Mouse (Mus musculus) urinary bladder, postnatal 10 days (tissue): ENCODE results near the gene Brsk1.

ENCODE experiments used
- DNase-seq: peaks from one replicate; pipeline ENCODE4 v3.0.0; 2022; ENCODE audit warnings: low spot score

The Brsk1 gene

GRCm38 (mm10) chr7:4669156-4669555 is 21.2 kb upstream of the Brsk1 start:
- DNase-seq: no peak

DNA sequence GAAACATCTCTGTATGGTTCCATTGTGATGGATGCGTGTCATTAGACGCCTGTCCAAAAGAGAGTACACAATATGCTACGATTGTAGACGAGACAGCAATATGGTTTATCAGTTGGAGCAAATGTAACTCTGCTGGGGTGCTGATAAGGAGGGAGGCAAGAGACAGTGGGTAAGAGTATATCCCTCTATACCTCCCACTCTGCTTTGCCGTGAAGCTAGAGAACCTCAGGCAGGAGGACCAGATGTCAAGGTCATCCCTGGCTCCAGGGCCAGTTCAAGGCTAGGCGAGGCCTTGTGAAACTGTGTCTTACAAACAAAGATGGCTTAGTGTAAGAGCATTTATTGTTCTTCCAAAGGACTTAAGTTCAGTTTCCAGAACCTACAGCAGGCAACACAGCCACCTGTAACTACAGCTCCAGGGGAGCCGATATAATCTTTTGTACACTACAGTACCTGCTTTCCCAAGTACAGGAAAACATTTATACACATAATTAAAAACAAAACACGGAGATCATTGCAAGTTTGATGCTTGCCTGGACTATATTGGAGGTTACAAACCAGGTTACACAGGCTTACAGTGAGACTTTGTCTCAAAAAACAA is 19.6 kb upstream of the Brsk1 start:
- DNase-seq: no peak

DNA sequence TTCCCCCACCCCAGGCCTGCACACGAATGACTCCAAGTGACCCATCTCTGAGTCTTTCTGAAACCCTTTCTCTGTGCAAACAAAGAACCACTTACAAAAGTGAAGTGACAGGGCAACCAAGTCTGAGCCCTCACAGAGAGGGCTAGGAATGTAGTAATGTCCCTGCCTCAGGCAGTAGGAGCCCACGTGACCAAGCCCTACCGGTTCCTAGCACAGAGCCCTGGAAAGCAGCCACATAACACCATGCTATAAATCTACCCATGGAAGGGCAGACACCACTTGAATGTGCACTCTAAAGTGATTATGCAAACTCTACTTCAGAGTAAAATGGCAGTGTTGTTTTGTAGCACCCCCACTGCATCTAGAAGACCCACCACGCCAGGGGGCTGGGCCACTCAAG is 18.4 kb upstream of the Brsk1 start:
- no peak for DNase-seq

DNA sequence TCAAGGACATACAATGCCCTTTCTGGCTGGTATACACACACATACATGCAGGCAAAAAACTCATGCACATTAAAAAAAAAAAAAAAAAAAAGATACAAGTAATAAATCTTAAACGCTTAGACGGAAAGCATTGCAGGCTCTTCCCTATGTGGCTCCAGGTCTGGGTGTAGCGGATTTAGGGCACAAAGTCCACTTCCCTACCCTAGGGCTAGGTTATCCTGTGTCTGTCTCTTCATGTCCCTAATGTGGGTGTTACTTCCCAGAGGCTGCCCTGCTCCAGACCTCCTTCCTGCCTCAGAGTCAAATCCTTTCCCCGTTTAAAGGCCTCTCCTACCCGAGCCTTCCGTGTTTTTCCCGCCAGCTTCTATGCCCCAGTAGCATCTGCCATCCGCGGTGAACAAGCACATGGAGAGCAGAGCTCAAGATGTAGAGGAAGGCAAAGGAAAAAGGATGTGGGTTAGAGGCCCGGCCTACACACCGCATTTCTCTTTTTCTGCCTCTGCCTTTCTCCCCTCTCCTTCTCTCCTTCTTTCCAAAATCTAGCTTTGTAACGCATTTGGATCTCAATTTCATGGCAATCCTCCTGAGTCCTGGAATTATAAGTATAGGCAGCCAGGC is 16.2 kb upstream of the Brsk1 start:
- no peak for DNase-seq

GRCm38 (mm10) chr7:4675200-4675599 is 15.2 kb upstream of the Brsk1 start:
- no peak for DNase-seq

DNA sequence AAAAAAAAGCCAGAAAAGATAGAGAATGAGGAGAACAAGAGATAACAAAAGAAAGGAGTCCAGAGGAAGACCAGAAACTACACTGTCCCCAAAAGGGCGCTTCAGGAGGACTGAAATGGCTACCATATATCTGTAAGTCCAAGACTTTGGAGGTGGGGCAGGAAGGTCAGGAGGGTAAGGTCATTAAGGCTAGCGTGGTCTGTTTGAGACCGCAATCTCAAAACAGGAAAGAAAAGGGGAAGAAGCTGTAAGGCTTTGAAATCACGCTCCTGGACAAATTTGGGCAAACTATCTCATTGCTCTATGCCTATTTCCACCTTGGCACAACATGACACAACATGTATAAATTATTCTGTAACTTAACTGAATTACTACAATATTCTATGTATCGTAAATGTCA is 7.1 kb upstream of the Brsk1 start:
- no peak for DNase-seq

DNA sequence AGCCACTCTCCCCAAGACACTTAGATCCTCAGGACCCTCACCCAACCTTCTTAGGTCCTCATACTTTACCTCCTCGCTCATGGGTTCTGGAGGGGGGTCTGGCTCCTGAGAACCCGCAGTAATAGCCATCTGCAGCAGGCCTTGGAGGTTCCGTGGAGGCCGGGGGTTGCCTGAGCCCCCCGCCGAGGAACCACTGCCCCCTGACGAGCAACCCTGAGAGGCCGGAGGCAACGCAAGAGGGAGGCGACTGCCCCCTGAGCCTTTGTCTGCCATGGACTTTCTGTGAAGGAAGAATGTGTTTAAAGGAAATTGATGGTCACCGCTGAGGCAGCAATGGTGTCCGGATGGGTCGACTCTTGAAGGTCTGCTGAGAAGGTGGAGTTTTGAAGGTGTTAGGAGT is 6.2 kb upstream of the Brsk1 start:
- no peak for DNase-seq

DNA sequence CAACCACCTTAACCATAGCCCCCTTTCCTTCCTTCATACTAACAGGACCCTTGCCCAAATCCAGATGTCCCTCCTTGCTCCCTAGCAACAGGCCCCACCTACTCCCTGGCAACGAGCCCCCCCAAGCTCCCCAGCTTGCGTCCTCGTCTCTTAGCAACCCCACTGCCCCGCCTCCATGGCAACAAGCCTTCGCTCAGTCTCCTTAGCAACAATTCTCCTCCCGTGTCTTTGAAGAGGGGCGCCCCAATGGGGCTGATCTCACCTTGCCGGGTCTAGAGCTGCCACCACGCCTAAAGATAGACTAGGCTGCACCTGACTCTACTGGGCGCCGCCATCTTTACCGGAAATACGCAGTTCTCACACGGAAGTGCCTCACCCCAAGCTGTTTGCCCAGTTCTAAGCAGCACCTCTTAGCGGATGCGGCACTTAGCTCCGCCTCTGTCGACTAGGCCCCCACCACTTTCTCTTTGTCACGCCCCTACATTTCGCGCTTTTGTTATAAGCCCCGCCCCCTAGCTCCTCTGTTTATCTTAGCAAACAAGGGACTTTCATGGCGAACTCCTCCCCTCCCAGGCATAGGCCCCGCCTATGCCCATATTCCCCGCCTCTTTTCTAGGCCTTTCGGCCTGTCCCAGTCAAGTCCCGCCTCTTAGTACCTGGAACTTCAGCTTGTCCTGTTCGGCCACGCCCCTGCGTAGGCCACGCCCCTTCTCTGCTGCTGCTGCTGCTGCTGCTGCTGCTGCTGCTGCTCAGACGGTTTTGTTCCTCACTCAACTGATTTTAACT is 5.6 kb upstream of the Brsk1 start, which contains the start of gene Hspbp1:
Hspbp1 (minus strand) TSS at position 437 of the 786 bp plus-strand sequence.
- peak; percentile 66 for DNase-seq

DNA sequence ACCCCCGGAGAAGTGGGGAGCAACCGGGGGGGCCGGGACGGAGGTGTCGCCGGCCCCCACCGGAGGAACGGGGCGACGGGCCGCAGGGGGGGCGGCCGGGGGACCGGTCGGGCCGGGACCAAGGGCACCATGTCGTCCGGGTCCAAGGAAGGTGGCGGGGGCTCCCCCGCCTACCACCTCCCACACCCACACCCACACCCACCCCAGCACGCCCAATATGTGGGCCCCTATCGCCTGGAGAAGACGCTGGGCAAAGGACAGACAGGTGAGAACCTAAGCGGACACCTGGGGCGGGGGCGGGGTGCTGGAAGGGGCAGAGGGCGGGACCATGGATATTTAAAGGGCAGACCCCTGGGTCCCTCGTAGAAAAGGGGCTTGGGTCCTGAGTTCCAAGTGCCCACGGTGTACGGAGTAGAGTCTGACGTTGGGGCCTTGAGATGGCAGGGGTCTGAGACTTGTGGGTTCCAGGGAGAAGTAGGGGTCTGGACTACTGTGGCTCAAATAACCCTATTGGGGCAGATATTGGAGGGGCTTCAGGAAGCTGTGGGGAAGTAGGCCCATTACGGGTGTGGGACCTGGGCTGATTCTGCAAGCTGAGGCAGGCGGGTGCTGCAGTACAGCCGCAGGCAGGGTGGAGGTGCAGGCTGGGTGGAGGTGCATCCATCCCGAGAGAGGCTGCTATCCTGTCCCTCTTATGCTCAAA is 698 bp downstream of the Brsk1 start:
- DNase-seq: no peak

GRCm38 (mm10) chr7:4693004-4693403 is 2.6 kb downstream of the Brsk1 start:
- no peak for DNase-seq

DNA sequence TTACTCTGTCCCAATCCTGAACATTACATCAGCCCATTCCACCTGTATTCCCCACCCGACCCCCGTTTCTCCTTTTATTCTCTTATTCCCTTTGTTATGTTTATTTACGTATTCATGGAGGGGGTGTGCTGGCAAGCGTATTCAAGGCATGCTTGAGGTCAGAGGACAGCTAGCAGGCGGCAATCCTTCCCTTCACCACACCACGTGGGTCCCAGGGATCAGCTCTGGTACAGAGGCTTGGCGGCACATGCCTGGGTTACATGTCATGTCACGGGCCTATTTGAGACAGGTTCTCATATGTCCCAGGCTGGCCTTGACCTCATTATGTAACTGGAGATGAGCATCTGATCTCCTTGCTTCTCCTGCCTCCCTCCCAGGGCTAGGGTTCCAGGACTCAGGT is 11.9 kb downstream of the Brsk1 start:
- no peak for DNase-seq

- DNase-seq: no peak
Observed at GRCm38 (mm10) chr7:4703195-4703594, 12.8 kb downstream of the Brsk1 start.

DNA sequence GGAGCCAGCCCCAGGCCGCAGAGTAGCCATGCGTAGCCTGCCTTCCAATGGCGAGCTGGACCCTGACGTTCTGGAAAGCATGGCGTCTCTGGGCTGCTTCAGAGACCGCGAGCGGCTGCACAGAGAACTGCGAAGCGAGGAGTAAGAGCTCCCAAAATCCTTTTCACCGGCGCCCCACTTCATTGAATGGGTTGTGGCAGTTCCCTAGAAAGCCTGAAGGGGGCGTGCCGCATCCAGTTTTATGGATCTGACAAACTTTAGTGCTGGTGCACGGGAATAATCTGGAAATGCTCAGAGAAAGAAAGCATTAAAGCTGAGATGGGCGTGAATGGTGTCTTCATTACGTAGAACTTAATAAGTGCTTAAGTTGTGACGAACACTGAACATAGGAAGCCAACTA is 14.7 kb downstream of the Brsk1 start:
- no peak for DNase-seq

DNA sequence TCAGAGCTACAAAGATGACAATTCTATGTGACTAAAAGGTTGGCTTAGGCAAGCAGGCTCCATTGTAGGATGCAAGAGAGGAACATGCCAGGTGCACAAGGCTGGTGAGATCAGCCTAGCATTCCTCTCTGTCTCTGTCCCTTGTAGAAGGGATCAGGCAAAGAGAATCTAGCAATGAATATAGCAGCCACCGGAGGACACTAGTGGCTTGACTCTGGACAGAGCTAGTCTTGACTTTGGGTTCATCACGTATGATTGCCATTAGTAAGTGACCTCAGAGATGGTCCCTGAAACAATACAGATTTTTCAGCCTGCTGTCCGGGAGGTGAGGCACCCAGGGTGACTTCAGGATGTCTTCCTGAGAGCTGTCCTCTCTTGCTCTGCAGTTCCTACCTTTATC is 22.2 kb downstream of the Brsk1 start:
- no peak for DNase-seq

DNA sequence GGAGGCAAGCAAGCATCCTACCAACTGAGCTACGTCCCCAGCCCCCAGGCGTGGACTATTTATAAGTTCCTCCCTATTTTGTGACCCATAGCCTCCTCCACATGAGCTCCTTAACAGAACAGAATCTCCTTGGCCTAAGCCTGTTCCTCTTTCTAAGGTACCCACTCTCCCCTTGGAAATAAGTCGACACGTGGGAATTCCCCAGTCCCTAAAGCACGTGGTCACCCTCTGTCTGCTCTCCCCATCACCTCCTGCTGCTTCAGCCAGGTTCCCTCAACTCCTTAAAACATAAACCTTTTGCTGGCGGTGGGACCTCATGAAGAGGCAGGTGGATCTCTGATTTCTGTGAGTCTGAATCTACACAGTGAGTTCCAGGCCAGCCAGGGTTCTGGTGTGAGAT is 26.6 kb downstream of the Brsk1 start:
- no peak for DNase-seq

DNA sequence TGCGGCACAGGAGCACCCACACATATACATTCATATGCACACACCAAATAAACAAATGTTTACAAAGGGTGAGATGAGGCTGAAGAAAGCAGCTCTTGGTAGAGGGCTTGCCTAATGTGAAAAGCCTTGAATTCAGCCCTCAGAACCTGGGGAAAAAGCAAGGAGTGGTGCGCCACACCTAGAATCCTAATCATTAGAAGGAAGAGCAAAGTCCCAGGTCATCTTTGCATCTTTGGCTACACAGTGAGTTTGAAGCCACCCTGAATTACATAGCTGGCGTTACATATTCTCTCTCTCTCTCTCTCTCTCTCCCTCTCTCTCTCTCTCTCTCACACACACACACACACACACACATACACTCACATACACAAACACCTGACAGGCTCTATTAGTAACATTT is 28.9 kb downstream of the Brsk1 start:
- DNase-seq: no peak

GRCm38 (mm10) chr7:4723508-4723907 is 33.1 kb downstream of the Brsk1 start:
- DNase-seq: no peak

DNA sequence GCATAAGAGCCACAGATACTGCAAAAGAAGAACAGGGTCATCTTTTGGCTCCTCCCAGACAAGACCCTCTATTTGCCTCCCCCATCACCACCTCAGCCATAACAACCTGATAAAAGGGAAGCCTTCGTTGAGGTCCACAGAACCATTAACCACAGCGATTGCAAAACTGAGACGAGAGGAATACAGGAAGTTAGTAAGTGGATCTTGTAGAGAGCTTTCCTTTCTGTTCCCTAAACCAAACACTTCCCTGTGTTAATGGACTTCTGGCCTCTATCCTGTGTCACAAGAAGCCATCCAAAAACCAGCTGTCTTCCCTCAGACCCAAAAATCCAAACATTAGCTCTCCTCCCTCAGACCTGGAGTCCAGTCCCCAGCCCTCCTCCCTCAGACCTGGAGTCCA is 34.0 kb downstream of the Brsk1 start:
- DNase-seq: no peak

DNA sequence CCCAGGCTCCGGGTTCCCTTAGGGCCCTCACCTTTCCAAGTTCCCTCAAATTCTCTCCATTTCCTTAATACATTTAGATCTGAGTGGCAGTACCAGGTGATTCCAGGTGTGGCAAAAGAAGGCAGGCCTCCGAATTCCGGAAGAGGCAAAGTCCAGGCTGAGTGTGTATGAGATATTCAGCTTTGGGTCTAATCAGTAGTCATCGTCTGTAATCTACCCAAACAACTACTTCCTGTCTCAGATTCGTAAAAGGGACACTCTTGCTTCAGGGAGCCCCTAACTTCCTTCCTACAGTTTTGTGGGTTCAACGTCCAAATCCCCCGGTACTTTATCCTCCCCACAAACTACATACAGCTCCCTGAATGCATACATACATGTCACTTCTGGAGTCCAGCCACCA is 34.8 kb downstream of the Brsk1 start, which contains the start of gene Tmem150b:
Tmem150b (minus strand) TSS at position 81 of the 400 bp plus-strand sequence.
- no peak for DNase-seq

GRCm38 (mm10) chr7:4731090-4731489 is 40.7 kb downstream of the Brsk1 start:
- DNase-seq: no peak

DNA sequence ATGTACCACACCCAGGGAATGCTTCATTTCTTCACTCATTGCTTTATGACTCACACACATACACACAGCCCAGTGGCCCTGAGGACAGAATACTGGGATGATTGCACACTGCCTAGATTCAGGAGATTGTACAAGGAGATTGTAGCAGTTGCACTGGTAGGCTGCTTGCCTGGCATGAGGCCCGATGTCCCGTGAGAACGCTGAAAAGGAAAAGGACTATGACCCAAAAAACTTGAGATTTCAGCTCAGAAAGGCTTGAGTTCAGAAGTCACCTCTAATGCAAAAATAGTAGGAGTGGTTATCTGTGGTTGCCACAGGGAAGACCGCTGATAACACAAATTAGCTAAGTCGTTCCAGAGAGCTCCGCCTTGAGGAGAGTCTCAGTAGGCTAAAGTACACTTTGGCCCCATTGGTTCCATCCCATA is 42.6 kb downstream of the Brsk1 start:
- no peak for DNase-seq

- DNase-seq: no peak
Observed at GRCm38 (mm10) chr7:4739041-4739543, 48.7 kb downstream of the Brsk1 start.
